Mouse (Mus musculus) midbrain, embryonic 11.5 days (tissue): Measurements from ENCODE around the gene Il10ra. TPM values are rescaled to one million over a fixed set of nuclear protein-coding genes. Genes with fewer than 3 reads are reported as not detected.

Experiments used
- ATAC-seq: fragments of 200-750 bp; cut with Nextera tagmentation; 2 replicates; pipeline ENCODE4 v1.8.0; 2017; ENCODE audit warnings: moderate TSS enrichment, moderate library complexity; ENCODE audit not compliant: low FRiP score
- DNase-seq: peaks from one replicate; pipeline ENCODE4 v3.0.0; 2015; ENCODE audit warnings: low spot score; ENCODE audit errors: missing footprints
- H3K27ac ChIP-seq: fragments of 300-500 bp; sonication (generic); 2 replicates; pipeline ENCODE4 v1.5.1; 2014; ENCODE audit warnings: low read depth, low read length
- H3K27me3 ChIP-seq: fragments of 300-500 bp; sonication (generic); 2 replicates; pipeline ENCODE4 v1.6.1; 2014; ENCODE audit warnings: mild to moderate bottlenecking, low read length, moderate library complexity, mixed read lengths; ENCODE audit not compliant: control insufficient read depth, insufficient read depth
- H3K36me3 ChIP-seq: fragments of 300-500 bp; sonication (generic); 2 replicates; pipeline ENCODE4 v1.6.1; 2014; ENCODE audit warnings: mild to moderate bottlenecking, low read length, moderate library complexity, mixed read lengths; ENCODE audit not compliant: control insufficient read depth, insufficient read depth
- H3K4me1 ChIP-seq: fragments of 300-500 bp; sonication (generic); 2 replicates; pipeline ENCODE4 v1.6.1; 2014; ENCODE audit warnings: low read length; ENCODE audit not compliant: control insufficient read depth, insufficient read depth
- H3K4me2 ChIP-seq: fragments of 300-500 bp; sonication (generic); 2 replicates; pipeline ENCODE4 v1.6.1; 2014; ENCODE audit warnings: mild to moderate bottlenecking, moderate library complexity
- H3K4me3 ChIP-seq: fragments of 300-500 bp; sonication (generic); 2 replicates; pipeline ENCODE4 v1.5.1; 2014; ENCODE audit warnings: low read depth, low read length
- H3K9ac ChIP-seq: fragments of 300-500 bp; sonication (generic); 2 replicates; pipeline ENCODE4 v1.6.1; 2014; ENCODE audit warnings: low read length
- H3K9me3 ChIP-seq: fragments of 300-500 bp; sonication (generic); 2 replicates; pipeline ENCODE4 v1.6.1; 2016; ENCODE audit warnings: low read length; ENCODE audit not compliant: control insufficient read depth
- WGBS: fragments of 180-500 bp; shearing (Covaris S2); extraction: QIAGEN DNeasy Blood & Tissue Kit; methylation state at CpG from one replicate; pipeline ENCODE4 v1.1.7; 2014; 5-methylcytosine and 5-hydroxymethylcytosine counted together
- polyA plus RNA-seq: library from polyadenylated mRNA; unstranded; fragments of >200 nt; fragmentation: Nextera tagmentation; extraction: Ambion mirVana; gene quantifications from 2 replicates; pipeline ENCODE4 v1.2.1, GENCODE M21; 2014

The Il10ra gene
- polyA plus RNA-seq, 1 experiment from 2014 or later = 0.79 TPM

DNA sequence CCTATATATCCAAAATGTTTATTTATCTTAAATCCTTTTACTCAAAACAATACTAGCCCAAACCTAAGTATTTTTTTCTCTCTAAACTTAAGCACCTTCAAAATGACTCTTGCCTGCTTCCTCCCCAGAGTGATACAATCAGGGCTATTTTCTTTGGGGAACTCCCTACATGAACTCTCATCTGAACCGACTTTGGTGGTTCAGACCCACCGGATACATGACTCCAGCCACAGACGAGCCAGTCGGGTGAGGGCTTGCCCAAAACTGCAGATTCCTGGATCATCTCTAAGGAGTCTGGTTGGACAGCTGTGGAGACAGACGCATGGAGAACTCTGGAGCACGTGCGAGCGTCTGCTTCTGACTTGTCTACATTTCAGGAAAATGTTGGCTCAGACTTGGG, 39.6 kb downstream of the Il10ra start:
- Histone ChIP-seq H3K9ac (no peak overlapping the region), H3K27ac (no peak overlapping the region), H3K4me2 (no peak overlapping the region), H3K4me3 (no peak overlapping the region), H3K9me3 (no peaks in the 10 kb centered on the region), H3K27me3 (no peaks in the 10 kb centered on the region), H3K4me1 (no peaks in the 10 kb centered on the region), H3K36me3 (no peaks in the 10 kb centered on the region)
- no peak for DNase-seq
- WGBS = 87% methylated on average over 8 of the region's 8 CpGs
- ATAC-seq = no peak

DNA sequence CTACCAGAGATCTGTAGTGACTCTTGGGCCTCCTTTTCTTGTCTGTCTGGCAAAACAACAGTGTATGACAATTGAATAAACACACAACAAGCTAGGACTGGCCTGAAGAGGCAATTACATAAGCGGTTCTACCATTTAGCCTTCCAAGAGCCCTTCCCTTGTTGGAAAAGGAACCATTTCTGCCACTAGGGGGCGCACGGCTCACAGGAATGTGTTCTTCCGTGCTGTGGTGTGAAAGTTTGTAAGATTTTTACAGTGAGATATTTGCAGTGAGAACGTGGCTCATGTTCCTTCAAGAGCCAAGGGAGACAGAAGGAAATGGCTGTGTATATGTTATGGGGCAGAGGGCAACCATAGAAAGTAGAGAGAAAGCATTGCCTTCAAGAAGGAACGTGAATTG, 47.4 kb downstream of the Il10ra start:
- H3K4me2 ChIP-seq = no peak overlapping the region
- H3K4me1 ChIP-seq = no peaks in the 10 kb centered on the region
- no peaks in the 10 kb centered on the region for H3K9me3 ChIP-seq
- no peak overlapping the region for H3K27ac ChIP-seq
- DNase-seq (peak; percentile 99), ATAC-seq (no peak)
- no peak overlapping the region for H3K4me3 ChIP-seq
- H3K9ac ChIP-seq = no peak overlapping the region
- no peaks in the 10 kb centered on the region for H3K27me3 ChIP-seq
- WGBS = 20% methylated on average over 6 of the region's 6 CpGs
- H3K36me3 ChIP-seq = no peaks in the 10 kb centered on the region

DNA sequence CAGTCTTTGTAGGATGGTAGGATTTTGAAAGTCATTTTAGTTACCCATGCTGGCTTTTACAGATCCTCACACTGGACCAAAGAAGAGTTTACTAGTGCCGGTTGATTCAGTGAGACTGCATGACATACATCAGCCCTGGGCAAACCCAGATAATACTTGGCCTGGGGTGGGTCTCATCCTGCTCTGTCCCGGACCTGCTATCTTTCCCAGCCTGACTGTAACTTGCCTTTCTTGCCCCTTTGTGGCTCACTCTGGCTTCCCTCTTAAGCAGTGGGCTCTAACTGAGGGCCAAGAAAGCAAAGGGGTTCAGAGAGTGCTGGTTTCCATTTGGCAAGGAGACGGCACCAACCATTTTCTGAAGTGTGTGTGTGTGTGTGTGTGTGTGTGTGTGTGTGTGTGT, 49.3 kb downstream of the Il10ra start:
- peak; percentile 59 for DNase-seq

DNA sequence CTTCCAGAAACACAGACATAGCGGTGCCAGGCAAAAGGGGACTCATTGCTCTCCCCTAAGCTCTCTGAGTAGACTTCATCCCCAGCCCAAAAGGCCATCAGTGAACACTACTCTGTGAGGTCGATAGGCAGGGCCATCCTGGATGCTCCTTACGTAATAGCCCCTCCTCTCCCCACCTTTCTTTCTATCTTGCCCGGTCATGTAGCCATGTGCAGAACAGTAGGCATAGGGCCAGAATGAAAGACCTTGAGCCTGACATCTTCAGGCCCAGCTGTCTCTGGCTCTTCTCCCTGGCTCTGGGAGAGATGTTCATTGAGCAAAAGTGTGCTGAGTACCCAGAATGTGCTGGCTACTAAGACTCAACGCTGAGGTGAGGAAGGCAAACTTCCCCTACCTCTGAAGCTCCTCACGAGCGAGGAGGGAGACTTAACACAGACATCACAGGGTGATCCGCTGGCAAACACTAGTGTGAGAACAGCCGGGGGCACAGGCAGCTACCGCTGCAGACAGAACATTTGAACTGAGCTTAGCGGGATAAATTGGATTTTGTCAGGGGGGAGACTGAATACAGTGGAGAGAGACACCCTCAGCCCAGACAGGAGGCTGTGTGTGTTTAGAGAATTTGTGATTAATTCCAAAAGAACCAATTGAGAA, 53.3 kb downstream of the Il10ra start:
- 67% methylated on average over 11 of the region's 11 CpGs for WGBS

More for the DNA sequence above, 49.3 kb downstream of the Il10ra start:
- no peak overlapping the region for H3K27ac ChIP-seq
- H3K27me3 ChIP-seq = no peaks in the 10 kb centered on the region
- H3K9ac ChIP-seq = no peak overlapping the region
- no peaks in the 10 kb centered on the region for H3K4me1 ChIP-seq
- H3K9me3 ChIP-seq = no peaks in the 10 kb centered on the region
- no peak overlapping the region for H3K4me3 ChIP-seq
- H3K4me2 ChIP-seq = no peak overlapping the region
- H3K36me3 ChIP-seq = no peaks in the 10 kb centered on the region
- WGBS = 74% methylated on average over 3 of the region's 3 CpGs
- no peak for ATAC-seq

DNA sequence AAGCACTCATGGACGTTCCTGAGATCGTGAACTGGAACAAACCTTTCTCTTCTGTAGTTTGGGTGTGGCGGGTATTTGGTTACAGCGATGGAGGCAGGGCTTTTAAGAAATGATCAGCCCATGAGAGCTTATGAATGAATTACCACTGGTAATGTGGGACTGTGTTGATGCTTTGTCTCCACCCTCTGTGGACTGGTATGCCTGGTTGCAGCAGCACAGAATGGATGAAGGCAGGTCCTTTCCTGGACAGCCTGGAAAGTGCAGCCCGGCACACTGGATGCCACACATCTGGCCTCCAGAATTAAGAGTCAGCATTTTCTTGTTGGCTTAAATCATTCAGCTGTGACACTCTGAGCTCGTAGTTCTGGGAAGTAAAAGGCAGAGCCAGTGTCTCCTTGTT, 56.9 kb downstream of the Il10ra start:
- no peaks in the 10 kb centered on the region for H3K27me3 ChIP-seq
- no peak overlapping the region for H3K4me3 ChIP-seq
- peak; percentile 31 for DNase-seq
- ATAC-seq = no peak
- no peak overlapping the region for H3K4me2 ChIP-seq
- no peaks in the 10 kb centered on the region for H3K4me1 ChIP-seq
- H3K27ac ChIP-seq = no peak overlapping the region
- H3K9ac ChIP-seq = no peak overlapping the region
- 73% methylated on average over 6 of the region's 6 CpGs for WGBS
- H3K9me3 ChIP-seq = no peaks in the 10 kb centered on the region
- H3K36me3 ChIP-seq = no peaks in the 10 kb centered on the region

More for the DNA sequence above, 53.3 kb downstream of the Il10ra start:
- no peak overlapping the region for H3K9ac ChIP-seq
- H3K9me3 ChIP-seq = no peaks in the 10 kb centered on the region
- H3K4me2 ChIP-seq = no peak overlapping the region
- no peak overlapping the region for H3K27ac ChIP-seq
- ATAC-seq (no peak), DNase-seq (peak; percentile 69)
- no peaks in the 10 kb centered on the region for H3K36me3 ChIP-seq
- H3K4me1 ChIP-seq = no peaks in the 10 kb centered on the region
- H3K4me3 ChIP-seq = no peak overlapping the region
- no peaks in the 10 kb centered on the region for H3K27me3 ChIP-seq

DNA sequence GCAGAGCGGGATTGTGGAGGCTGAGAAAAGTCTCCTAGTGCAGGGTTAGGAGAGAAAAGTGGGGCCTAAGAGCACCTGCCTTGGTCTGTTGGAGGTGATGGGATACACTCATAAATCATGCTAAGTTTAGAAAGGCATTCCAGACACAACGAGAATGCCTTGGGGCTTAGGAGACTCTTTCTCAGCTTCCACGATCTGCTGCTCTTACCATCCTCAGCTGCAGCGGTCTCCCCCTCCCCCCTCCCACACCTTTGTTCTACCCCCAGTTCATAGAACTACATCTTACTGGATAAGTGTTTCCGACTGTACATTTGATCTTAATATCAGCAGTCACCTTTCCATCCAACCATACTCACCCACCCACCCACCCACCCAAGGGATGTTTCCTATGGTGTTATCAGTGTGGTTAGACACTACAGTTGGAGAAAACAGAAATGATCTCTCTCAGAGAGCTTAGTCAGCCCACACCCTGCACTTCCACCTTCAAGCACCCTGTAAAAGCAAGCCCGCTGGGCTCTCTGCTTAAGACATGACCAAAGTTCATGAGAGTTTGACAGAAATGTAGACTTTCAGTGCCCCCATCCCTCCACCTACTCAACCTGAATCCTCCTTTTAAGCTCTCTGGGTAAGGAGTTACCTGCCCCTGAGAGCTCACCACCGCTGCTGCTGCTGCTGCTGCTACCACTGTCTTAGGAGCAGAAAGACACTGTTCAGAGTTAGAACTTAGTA, 61.8 kb downstream of the Il10ra start:
- no peaks in the 10 kb centered on the region for H3K4me1 ChIP-seq
- no peaks in the 10 kb centered on the region for H3K27me3 ChIP-seq
- DNase-seq = peak; percentile 66
- H3K9me3 ChIP-seq = no peaks in the 10 kb centered on the region
- no peak overlapping the region for H3K9ac ChIP-seq
- no peak for ATAC-seq
- WGBS = 90% methylated on average over 7 of the region's 7 CpGs
- no peak overlapping the region for H3K4me3 ChIP-seq
- H3K4me2 ChIP-seq = no peak overlapping the region
- H3K36me3 ChIP-seq = no peaks in the 10 kb centered on the region
- H3K27ac ChIP-seq = no peak overlapping the region

DNA sequence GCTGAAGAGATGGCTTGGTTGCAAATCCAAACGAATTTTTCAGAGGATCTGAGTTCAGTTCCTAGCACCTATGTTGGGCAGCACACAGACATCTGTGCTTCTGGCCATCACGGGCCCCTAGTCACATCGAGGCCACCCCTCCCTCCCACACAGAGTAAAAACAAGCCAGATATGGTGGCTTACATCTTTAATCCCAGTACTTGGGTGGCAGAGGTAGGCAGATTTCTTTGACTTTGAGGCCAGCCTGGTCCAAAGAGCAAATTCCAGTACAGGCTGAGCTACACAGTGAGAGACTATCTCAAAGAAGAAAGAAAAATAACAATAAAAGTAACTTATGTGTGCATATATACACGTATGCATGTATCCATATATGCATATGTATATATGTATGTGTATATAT, 62.8 kb downstream of the Il10ra start:
- WGBS = 75% methylated on average over 4 of the region's 4 CpGs

DNA sequence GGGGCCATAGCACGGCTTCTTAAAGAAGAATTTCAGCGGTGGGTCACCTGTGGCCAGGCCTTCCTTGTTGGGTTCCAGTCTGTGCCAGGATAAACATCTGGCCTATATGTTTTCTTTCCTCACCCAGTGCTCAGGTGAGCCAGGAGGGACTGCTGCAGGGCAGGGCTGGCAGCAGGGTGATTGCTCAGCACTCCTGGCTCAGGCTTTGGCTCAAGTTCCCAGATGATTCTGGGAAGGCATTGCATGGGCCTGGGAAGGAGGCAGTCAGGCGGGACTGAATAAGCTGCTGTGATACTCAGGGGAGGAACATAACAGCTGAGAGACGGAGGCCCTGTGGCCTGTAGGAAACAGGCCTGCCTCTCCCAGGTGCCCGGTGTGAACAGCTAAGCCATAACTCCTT, 63.8 kb downstream of the Il10ra start:
- no peak overlapping the region for H3K27ac ChIP-seq
- H3K9ac ChIP-seq = no peak overlapping the region
- ATAC-seq = no peak
- H3K4me3 ChIP-seq = no peak overlapping the region
- DNase-seq = peak; percentile 57
- no peaks in the 10 kb centered on the region for H3K4me1 ChIP-seq
- no peaks in the 10 kb centered on the region for H3K36me3 ChIP-seq
- H3K4me2 ChIP-seq = no peak overlapping the region
- 73% methylated on average over 5 of the region's 5 CpGs for WGBS
- no peaks in the 10 kb centered on the region for H3K9me3 ChIP-seq
- H3K27me3 ChIP-seq = no peaks in the 10 kb centered on the region

More for the DNA sequence above, 62.8 kb downstream of the Il10ra start:
- H3K4me1 ChIP-seq = no peaks in the 10 kb centered on the region
- DNase-seq (peak; percentile 68), ATAC-seq (no peak)
- H3K27ac ChIP-seq = no peak overlapping the region
- H3K4me2 ChIP-seq = no peak overlapping the region
- H3K9me3 ChIP-seq = no peaks in the 10 kb centered on the region
- H3K9ac ChIP-seq = no peak overlapping the region
- H3K27me3 ChIP-seq = no peaks in the 10 kb centered on the region
- H3K36me3 ChIP-seq = no peaks in the 10 kb centered on the region
- no peak overlapping the region for H3K4me3 ChIP-seq
